Comparison of ENCODE assay signal across 8 mouse cellular contexts in genomic region chr8:85299434-85300077, GRCm38 (mm10). TPM values are rescaled to one million over a fixed set of nuclear protein-coding genes. Genes with fewer than 3 reads are reported as not detected.
A peak's percentile ranks its signal among the peaks of the same experiment; 100 is the strongest.
DNase-seq lines count a peak whose midpoint lies in the region; ATAC-seq and TF ChIP-seq lines count a peak whose summit lies in the region.

Gene Orc6, plus strand, starts transcription at chr8:85299632.
Gene Vps35, minus strand, starts transcription at chr8:85299802.

- no peak for TF ChIP-seq CTCF in G1E (IDR thresholded peaks at IDR 0.05; ENCODE audit: low read depth, low read length)
- no peak for TF ChIP-seq CTCF in layer of hippocampus, adult 2 months (conservative IDR thresholded peaks at IDR 0.05)
- no peak for TF ChIP-seq CTCF in lung, embryonic 14.5 days (IDR thresholded peaks at IDR 0.05; ENCODE audit: low read depth)
- TF ChIP-seq CTCF in olfactory bulb, adult 2 months (IDR thresholded peaks at IDR 0.05; ENCODE audit: insufficient read depth, low read depth, low read length), result no peak
- no peak for TF ChIP-seq CTCF in thymus, adult 2 months (IDR thresholded peaks at IDR 0.05; ENCODE audit: borderline replicate concordance, control insufficient read depth, extremely low read depth, insufficient read depth, low read length, poor library complexity)

- H3K36me3 ChIP-seq in G1E (replicated peaks), result peaks cover 38% of the 10 kb centered on the region
- H3K36me3 ChIP-seq in forebrain, embryonic 16.5 days (ENCODE audit: control insufficient read depth, insufficient read depth), result 0 out of 2 replicates have a peak, but pooled peaks cover under 1% of the 10 kb centered on the region
- peaks cover 33% of the 10 kb centered on the region for H3K36me3 ChIP-seq in lung, embryonic 14.5 days (ENCODE audit: insufficient read depth)
- peaks cover 9% of the 10 kb centered on the region for H3K36me3 ChIP-seq in thymus, adult 2 months (ENCODE audit: control insufficient read depth, insufficient read depth, low read length)

- peak; percentile 90 for DNase-seq in G1E (ENCODE audit: low spot score)
- peak; percentile 95 to 96 for DNase-seq in cerebellum, adult 18-20 months
- peak; percentile 95 for DNase-seq in heart, postnatal 36 days
- peak; percentile 93 to 95 for DNase-seq in layer of hippocampus, adult 2 months (ENCODE audit: low spot score in 2 of 2)
- peak; percentile 99 for DNase-seq in lung, embryonic 14.5 days
- peak; percentile 95 for DNase-seq in thymus, adult 2 months

- no peaks in the 10 kb centered on the region for H3K27me3 ChIP-seq in G1E (ENCODE audit: insufficient read depth, low read length)
- no peaks in the 10 kb centered on the region for H3K27me3 ChIP-seq in forebrain, embryonic 16.5 days (replicated peaks; ENCODE audit: control insufficient read depth, insufficient read depth, low read length)
- H3K27me3 ChIP-seq in lung, embryonic 14.5 days (ENCODE audit: insufficient read depth, low read length), result no peaks in the 10 kb centered on the region
- H3K27me3 ChIP-seq in thymus, adult 2 months (ENCODE audit: control insufficient read depth, insufficient read depth, low read length), result no peaks in the 10 kb centered on the region

- peak; percentile 77 for TF ChIP-seq POLR2A in olfactory bulb, adult 2 months (IDR thresholded peaks at IDR 0.05; ENCODE audit: insufficient read depth, low read depth, low read length)
- TF ChIP-seq POLR2A in thymus, adult 2 months (IDR thresholded peaks at IDR 0.05; ENCODE audit: control insufficient read depth, extremely low read depth, insufficient read depth, low read length, poor library complexity), result peak; percentile 71; the same call in 1 of the 2 replicates

- intact Hi-C loops in heart, postnatal 36 days (cut with DNase I), result loop anchor here (10.0 kb wide), 1 partner anchor 215 kb away; the partner anchor contains the start of genes Man2b1, Wdr83 and Wdr83os

- H3K4me3 ChIP-seq in G1E (ENCODE audit: low read depth, low read length), result peak within 1 kb of the TSS; percentile 99
- H3K4me3 ChIP-seq in forebrain, embryonic 16.5 days (replicated peaks; ENCODE audit: low read length), result peak within 1 kb of the TSS; percentile 97
- H3K4me3 ChIP-seq in layer of hippocampus, adult 2 months, result peak within 1 kb of the TSS; percentile 92
- peak within 1 kb of the TSS; percentile 94 for H3K4me3 ChIP-seq in lung, embryonic 14.5 days (ENCODE audit: low read depth, low read length)
- peak within 1 kb of the TSS; percentile 70 for H3K4me3 ChIP-seq in olfactory bulb, adult 2 months (ENCODE audit: insufficient read depth, low read depth, low read length)
- H3K4me3 ChIP-seq in thymus, adult 2 months (ENCODE audit: control insufficient read depth, insufficient read depth, low read length), result peak within 1 kb of the TSS; percentile 77

- ATAC-seq in G1E (ENCODE audit: extremely low read depth, insufficient number of reproducible peaks, low FRiP score, poor library complexity, severe bottlenecking), result peak; percentile 90
- ATAC-seq in forebrain, embryonic 16.5 days, result peak; percentile 98
- ATAC-seq in lung, embryonic 14.5 days (ENCODE audit: insufficient read depth), result peak; percentile 98

- peak within 1 kb of the TSS; percentile 99 for H3K27ac ChIP-seq in forebrain, embryonic 16.5 days (ENCODE audit: low read length)
- H3K27ac ChIP-seq in layer of hippocampus, adult 2 months, result peak within 1 kb of the TSS; percentile 99
- H3K27ac ChIP-seq in lung, embryonic 14.5 days (ENCODE audit: low read depth), result peak within 1 kb of the TSS; percentile 90
- peak within 1 kb of the TSS; percentile 99 for H3K27ac ChIP-seq in olfactory bulb, adult 2 months (ENCODE audit: insufficient read depth, low read depth, low read length)
- H3K27ac ChIP-seq in thymus, adult 2 months (ENCODE audit: control insufficient read depth, insufficient read depth, low read length), result peak within 1 kb of the TSS; percentile 42; the same call in 1 of the 2 replicates

- peaks cover 31% of the 10 kb centered on the region for H3K4me1 ChIP-seq in G1E (ENCODE audit: insufficient read depth, low read depth, low read length)
- peaks cover 23% of the 10 kb centered on the region for H3K4me1 ChIP-seq in forebrain, embryonic 16.5 days (replicated peaks; ENCODE audit: control insufficient read depth, insufficient read depth, low read length)
- peaks cover 8% of the 10 kb centered on the region for H3K4me1 ChIP-seq in lung, embryonic 14.5 days (ENCODE audit: insufficient read depth)
- H3K4me1 ChIP-seq in olfactory bulb, adult 2 months (ENCODE audit: control insufficient read depth, insufficient read depth, low read length), result no peaks in the 10 kb centered on the region
- 0 out of 2 replicates have a peak, but pooled peaks cover 5% of the 10 kb centered on the region for H3K4me1 ChIP-seq in thymus, adult 2 months (replicated peaks; ENCODE audit: control insufficient read depth, insufficient read depth, low read length)

- H3K9me3 ChIP-seq in G1E (replicated peaks), result no peaks in the 10 kb centered on the region
- no peaks in the 10 kb centered on the region for H3K9me3 ChIP-seq in forebrain, embryonic 16.5 days (ENCODE audit: control insufficient read depth, low read length)
- H3K9me3 ChIP-seq in lung, embryonic 14.5 days (ENCODE audit: low read depth, low read length), result no peaks in the 10 kb centered on the region

- under 1% methylated on average over 63 of the region's 63 CpGs for WGBS in forebrain, embryonic 16.5 days
- under 1% methylated on average over 63 of the region's 63 CpGs for WGBS in lung, embryonic 14.5 days
- under 1% methylated on average over 63 of the region's 63 CpGs for WGBS in olfactory bulb, adult 2 months
- WGBS in thymus, adult 2 months, result under 1% methylated on average over 62 of the region's 63 CpGs

- peak within 1 kb of the TSS; percentile 96 for H3K9ac ChIP-seq in forebrain, embryonic 16.5 days (replicated peaks; ENCODE audit: low read depth, low read length)
- peak within 1 kb of the TSS; percentile 97 for H3K9ac ChIP-seq in lung, embryonic 14.5 days

- peak within 1 kb of the TSS; percentile 87 for H3K4me2 ChIP-seq in forebrain, embryonic 16.5 days (ENCODE audit: low read length)
- peak within 1 kb of the TSS; percentile 77 for H3K4me2 ChIP-seq in lung, embryonic 14.5 days

RNA-seq across cellular contexts. Expression of gene Orc6, which starts in this region (rescaled TPM):
- total RNA-seq in G1E (2014; fragmentation: Nextera tagmentation) (113 and 132 TPM in 2 replicates), G1E (2017) (174 and 176 TPM in 2 replicates)
- 6.4 and 24.1 TPM in 2 replicates for polyA plus RNA-seq in G1E (2012)
- polyA plus RNA-seq in forebrain, embryonic 16.5 days (2015; fragmentation: Nextera tagmentation; extraction: Ambion mirVana), result 83.1 and 83.4 TPM in 2 replicates
- total RNA-seq in heart, postnatal 36 days (2021), result 1 to 10 TPM; 5.8 to 8.2 TPM
- total RNA-seq in layer of hippocampus, adult 2 months (2021), result 10 to 100 TPM; 30.4 to 30.6 TPM
- 130 and 132 TPM in 2 replicates for polyA plus RNA-seq in lung, embryonic 14.5 days (2014; fragmentation: Nextera tagmentation; extraction: Ambion mirVana)
- polyA plus RNA-seq in olfactory bulb, adult 2 months (2012; ENCODE audit: insufficient read depth, insufficient read length, low replicate concordance, missing spikeins), result not detected in 2 replicates
- polyA plus RNA-seq in thymus, adult 2 months (2012; rRNA removed), result 29.0 and 32.1 TPM in 2 replicates

RNA-seq across cellular contexts. Expression of gene Vps35, which starts in this region (rescaled TPM):
- total RNA-seq in G1E (2014; fragmentation: Nextera tagmentation) (288 and 320 TPM in 2 replicates), G1E (2017) (313 and 331 TPM in 2 replicates)
- polyA plus RNA-seq in G1E (2012), result 4.0 and 6.7 TPM in 2 replicates
- polyA plus RNA-seq in forebrain, embryonic 16.5 days (2015; fragmentation: Nextera tagmentation; extraction: Ambion mirVana), result 202 and 223 TPM in 2 replicates
- total RNA-seq in heart, postnatal 36 days (2021), result 10 to 100 TPM; 70.7 to 71.1 TPM
- 100 to 1,000 TPM; 127 TPM for total RNA-seq in layer of hippocampus, adult 2 months (2021)
- 135 and 137 TPM in 2 replicates for polyA plus RNA-seq in lung, embryonic 14.5 days (2014; fragmentation: Nextera tagmentation; extraction: Ambion mirVana)
- polyA plus RNA-seq in olfactory bulb, adult 2 months (2012; ENCODE audit: insufficient read depth, insufficient read length, low replicate concordance, missing spikeins), result not detected in 2 replicates
- polyA plus RNA-seq in thymus, adult 2 months (2012; rRNA removed), result 14.1 and 15.7 TPM in 2 replicates

Comparison
In these comparisons a context has a peak if more than half of its experiments do, and no peak if none do; other contexts are left out.
1. Peak in every context shown above with its lines: DNase-seq, ATAC-seq, H3K4me3 ChIP-seq and H3K27ac ChIP-seq.
2. H3K27ac ChIP-seq: peak in every context shown above with its lines; median percentile 99 in forebrain, embryonic 16.5 days; 99 in layer of hippocampus, adult 2 months; 99 in olfactory bulb, adult 2 months; 90 in lung, embryonic 14.5 days; 42 in thymus, adult 2 months.